Mouse (Mus musculus) spleen, embryonic (tissue): Measurements from ENCODE around the gene Pacrg.

ENCODE experiments used
- CTCF ChIA-PET: fragments of 350-600 bp; sonication (Branson Sonifier 250); formaldehyde crosslinking; loops from one replicate; lab custom pipeline; 2022; lab: Charles Lee

The Pacrg gene

DNA sequence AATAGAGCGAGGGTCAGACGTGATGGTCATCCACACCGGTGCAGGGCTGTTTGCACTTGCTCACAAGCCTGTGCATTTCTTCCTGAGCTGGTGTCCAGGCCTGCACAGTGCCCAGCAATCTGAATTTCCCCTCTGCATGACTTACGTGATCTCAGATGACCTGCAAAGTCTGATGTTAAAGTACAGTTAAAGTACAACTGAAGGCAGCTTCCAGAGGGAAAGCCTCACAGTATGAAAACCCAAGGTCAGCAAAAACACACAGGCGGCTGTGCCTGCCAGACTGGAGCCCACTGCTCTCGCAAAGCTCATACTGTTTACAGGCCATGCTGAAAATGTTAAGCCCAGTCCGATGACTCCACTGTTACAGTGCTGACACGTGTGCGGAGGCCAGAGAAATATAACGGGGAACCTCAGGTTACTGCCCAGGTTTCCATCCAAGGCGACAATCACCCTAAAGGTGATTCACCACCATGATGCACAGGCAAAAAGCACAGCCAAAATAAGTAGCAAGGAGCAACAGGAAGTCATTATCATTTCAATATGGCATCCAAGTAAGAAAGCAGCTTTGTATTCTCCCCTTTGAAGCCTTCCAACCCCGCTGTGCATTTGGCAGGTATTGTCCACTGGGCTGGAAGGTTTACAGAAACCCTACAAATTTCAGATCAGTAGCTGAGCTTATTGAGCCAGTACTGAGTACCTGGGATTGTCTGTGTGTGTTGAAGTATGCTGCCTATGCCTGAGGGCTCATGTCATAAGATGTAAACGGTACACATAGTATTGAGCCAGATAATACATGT lies 213.6 kb downstream of the Pacrg start:
- CTCF ChIA-PET: no interaction called here

DNA sequence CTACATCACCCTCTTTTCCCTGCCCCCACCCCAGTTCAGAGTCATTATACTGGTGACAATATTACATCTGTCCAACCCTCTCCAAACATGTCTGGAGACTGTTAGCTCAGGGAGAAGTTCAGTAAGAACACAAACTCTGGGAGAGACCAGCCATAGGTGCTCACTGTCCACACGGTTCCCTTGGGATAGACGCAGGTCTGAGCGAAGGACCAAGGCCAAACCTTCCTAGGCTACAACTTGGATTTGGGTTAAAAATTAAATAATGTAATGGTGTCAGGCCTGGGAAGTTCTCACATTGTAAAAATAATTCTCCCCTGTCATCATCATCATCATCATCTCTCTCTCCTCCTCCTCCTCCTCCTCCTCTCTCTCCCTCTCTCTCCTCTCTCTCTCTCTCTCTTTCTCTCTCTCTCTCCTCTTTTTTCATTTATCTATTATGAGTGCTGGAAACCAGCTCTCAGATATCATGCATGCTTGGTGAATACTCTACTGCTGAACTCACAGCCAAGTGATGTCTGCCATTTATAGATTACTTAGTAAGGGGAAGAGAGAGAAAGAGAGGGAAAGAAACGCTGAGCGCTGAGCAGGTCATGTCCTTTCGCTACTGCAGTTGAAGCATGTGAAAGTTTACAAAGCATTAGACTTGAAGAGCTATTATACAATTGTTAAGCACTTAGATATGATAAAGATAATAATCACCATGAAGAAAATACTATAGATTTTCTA lies 215.2 kb downstream of the Pacrg start:
- CTCF ChIA-PET: no interaction called here

DNA sequence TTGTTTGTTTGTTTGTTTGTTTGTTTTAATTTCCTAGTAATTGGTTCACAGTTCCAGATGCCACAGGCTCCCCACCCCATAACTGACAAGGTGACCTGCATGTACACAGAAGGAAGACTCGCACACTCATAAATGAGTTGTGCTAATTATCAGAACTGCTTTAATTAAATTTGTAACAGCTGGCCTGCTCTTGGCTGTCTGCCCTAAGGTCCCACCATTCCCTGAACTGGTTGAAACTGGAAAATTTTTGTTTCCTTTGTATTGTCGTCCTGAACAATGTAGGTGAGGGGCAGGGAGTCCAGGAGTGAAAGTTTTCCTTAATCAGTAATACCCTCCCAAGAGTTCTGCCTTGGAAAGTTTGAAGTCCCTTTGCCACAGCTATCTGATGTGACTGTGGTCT lies 219.5 kb downstream of the Pacrg start:
- CTCF ChIA-PET: no interaction called here

DNA sequence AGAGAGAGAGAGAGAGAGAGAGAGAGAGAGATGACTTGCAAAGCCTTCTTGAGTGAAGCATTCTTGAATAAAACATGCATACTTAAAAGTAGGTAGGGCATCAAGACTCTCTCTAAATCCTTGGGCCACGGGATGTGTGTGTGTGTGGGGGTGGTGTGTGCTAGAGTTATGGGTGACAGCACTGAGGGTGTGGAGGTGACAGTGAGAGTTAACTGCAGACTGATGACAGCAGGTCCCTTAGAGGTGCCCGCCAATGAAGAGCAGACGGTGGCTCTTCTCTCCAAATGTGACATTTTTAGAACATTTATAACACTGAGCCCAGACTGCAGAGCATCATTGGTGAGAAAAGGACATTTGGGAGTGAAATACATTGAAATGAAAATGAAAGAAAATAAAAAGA lies 220.2 kb downstream of the Pacrg start:
- CTCF ChIA-PET: no interaction called here

DNA sequence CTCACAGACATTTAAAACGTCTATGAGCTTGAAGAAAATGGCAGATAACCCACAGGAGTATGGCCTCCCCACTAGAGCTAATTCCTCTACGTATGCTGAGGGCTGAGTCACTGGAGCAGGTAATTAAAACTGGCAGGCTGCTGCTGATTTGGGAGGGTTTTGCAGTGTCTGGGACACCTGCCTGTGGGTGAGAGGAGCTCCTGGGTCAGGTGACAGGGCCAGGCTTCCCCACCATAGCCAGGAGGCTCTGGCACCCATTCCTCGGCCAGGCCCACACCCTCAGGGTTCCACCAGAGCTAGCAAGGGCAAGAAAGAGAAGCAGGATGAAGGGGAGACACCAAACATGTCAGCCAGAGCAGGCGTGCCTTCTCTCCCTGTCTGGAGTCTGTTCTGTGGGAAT lies 222.5 kb downstream of the Pacrg start:
- CTCF ChIA-PET: no interaction called here

DNA sequence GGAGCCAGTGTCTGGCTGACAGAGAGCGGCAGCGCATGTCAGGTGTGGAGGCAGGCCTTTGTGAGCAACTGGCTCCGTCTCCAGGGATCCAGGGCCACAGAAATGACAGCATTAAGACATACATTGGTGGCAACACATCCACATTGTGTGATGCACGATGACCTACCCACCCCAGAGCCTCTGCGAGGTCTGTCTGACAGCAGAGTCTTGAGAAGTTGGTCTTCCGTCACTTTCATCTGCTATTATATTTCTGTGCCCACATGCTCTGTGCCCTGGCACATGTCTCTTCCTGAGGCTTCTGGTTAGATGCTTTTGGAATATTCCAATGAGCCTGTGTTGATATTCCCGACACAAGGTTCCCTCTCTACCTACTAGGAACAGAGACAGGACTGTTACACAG lies 224.5 kb downstream of the Pacrg start:
- CTCF ChIA-PET: no interaction called here

DNA sequence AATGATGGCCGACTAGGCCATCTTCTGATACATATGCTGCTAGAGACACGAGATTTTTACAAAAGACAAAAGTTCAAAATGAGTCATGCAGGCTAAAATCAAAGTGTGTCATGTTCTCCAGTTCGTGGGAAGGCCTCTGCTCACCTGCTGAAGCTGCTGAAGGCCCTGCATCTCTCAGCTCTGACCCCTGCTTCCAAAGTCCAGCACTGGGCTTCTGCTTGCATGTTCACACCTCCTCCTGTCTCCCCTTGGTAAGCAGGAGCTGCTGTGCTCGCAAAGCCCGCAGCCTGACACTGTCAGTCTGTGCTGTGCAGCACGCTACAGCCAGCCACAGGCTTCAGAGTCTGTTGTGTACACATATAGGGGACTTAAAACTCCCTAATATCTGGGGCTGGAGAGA lies 225.4 kb downstream of the Pacrg start:
- CTCF ChIA-PET: no interaction called here

DNA sequence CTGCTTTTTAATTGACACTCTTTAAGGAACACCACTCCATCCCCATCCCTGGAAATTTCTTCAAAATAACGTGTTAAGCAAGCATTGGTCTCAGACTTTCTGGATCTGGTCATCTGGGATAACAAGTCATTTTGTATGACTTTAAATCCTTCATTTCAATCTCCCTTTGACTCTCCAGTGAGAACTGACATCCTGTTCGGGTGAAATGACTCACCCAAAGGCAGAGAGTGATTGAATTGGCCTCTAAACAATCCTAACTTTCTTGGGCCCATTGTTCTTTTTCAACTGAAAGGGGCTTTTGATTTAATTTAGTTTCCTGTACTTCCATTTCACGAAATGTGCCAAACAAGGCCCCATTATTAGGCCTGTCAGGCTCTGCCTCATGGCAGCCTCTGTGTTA lies 228.5 kb downstream of the Pacrg start:
- CTCF ChIA-PET: no interaction called here

DNA sequence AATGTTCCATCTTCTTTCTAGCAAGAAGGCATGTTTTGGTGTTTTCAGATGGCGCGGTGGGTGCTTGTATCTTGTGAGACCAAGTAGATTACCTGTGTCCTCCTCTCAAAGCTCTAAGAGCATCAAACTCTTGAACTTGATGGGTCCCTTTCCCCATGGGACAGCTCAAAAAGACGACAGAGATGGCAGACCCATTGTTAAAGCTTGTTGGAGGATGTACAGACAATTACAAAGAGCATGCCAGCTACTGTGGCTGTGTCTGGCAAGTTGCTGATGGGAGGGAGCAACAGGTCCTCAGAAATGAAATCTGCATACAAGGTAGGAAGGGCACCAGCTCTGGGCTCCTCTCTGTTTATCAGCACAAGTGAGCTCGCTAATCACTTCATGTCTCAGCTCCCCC lies 232.0 kb downstream of the Pacrg start:
- CTCF ChIA-PET: no interaction called here

DNA sequence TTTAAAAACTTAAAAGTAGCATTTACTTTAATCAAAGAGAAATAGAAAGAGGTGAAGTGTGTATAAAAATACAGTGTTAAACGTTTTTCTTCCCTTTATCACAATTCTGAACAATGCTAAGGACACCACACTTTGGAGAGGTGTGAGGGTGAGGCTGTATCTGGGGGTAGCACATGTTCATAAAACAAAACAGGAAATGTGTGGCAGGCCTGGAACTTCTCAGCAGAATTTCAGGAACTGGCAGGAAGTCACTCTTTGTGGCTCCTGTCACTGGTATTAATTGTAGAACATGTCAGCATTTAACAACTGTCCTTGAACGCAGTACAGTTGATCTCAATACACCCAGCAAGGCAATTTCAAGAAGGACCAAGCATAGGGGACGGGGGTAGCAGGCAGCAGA lies 234.0 kb downstream of the Pacrg start:
- CTCF ChIA-PET: no interaction called here

DNA sequence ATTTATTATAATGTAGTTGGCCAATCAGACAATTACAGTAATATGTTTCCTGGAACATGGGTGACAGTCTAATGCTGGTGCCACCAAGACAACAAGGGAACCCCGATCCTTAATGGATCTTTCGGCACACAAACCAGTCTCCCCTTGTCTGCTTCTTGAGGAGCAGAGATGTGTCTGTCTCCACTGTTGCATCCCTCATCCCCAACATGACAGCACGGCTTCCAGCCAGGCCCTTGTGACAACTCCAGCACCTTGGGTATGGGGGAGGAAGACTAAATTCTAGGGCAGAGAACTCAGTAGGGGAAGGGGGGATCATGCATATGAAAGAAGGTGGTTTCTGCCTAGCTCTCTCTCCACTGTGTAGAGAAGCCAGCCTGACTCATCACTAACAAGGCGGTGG lies 242.4 kb downstream of the Pacrg start:
- CTCF ChIA-PET: no interaction called here

DNA sequence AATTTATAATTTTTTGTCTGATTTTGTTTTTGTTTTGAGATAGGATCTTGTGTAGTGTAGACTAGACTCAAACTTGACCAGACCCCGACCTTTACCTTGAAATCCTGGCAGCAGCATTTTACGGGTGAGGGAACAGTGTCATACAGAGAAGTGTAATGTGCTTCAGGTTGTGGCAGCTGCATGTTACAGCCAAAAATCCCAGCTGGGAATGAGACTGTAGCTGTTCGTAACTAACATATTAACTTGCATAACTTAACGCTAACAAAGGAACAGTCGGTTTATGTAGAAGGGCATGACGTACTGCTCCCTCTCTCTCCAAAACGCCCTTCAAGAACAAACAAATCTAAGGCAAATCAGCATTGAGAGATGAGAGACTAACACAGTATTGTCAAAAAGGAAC lies 250.5 kb downstream of the Pacrg start:
- CTCF ChIA-PET: no interaction called here

DNA sequence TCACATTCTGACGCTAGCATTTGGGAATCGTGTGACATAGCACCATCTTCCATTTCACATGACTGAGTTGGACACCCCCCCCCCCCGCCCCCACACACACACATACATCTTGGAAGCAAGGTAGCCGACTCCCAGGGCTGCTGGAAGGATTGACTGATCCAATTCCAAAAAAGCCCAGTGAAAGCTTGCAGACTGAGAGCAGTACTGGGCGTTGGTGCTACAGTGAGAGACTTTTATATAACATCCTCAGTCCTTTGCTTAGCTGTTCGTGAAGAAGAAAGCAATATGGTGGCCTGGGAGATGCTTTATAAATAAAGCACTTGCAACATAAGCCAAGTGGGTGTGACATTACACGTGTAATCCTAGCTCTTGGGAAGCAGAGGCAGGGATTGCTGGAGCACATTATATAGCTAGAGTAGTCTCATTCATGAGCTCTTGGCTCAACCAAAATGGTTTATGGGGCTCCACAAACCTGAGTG lies 251.2 kb downstream of the Pacrg start:
- CTCF ChIA-PET: no interaction called here

DNA sequence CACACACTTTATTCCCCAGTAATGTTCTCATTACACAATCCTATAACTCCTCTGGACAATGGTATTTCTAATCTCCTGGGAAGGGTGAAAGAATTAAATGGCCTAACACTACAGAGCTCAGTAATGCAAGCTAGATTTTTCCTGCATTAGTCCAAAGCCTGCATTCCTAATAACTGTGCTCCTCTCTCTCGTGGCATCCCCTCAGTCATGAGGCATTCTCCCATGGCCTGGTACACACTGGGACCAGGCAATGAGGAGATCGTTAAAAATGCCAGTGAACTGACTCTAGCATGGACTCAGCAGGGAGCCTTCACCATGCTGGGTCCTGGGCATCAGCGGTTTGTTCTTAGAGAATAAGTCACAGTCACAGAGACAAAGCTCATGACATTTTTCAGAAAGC lies 256.8 kb downstream of the Pacrg start:
- CTCF ChIA-PET: no interaction called here

DNA sequence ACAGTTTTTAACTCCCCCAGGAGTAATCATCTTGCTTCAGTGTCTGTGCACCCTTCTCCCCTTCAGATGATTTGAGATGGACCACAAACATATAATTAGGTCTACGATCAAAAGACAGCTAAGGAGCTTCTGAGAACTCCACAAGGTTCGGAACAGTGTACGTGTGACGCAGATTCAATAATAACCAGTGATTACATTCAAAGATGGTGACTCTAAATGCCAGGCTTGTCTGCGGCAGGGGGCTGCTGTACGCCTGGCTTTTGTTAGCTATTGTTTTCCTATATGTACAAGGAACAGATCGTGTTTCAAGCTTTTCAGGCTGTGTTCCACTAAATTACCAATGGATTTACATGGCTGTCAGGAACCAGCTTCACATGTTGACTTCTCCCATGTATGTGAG lies 264.8 kb downstream of the Pacrg start:
- CTCF ChIA-PET: no interaction called here

DNA sequence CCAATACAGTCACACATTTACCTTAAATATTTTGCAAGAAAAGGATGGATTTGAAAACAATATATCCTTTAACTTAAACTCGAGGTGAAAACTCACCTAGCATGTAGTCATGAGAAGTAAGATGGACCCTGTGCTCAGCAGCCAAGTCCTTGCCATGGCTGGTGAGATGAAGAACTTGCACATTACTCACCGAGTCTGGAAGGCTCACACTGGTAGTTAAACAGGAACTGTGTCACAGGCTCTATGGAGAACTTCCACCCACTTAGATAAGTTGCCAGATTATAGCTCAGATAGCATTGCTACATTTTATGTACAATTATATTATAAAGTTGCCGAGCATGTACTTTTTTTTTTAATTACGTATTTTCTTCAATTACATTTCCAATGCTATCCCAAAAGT lies 267.7 kb downstream of the Pacrg start:
- CTCF ChIA-PET: no interaction called here

DNA sequence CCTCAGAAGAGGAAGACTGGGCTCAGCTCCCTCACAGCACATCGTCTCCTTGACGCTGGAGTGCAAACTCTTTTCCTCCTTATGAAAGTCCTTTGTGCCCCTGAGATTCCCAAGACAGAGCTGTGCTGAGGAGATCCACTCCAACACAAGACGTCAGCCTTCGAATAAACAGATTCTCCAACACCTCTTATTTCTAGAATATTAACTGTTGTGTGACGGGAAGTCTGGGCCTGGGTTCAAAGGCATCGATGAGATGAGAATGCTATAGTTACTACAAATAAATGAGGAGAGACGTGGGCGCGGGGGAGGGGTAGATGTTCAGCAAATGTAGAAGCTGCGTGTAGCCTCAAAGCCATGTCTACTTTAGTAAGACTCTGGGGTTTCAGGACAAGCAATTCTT lies 270.8 kb downstream of the Pacrg start:
- CTCF ChIA-PET: no interaction called here

DNA sequence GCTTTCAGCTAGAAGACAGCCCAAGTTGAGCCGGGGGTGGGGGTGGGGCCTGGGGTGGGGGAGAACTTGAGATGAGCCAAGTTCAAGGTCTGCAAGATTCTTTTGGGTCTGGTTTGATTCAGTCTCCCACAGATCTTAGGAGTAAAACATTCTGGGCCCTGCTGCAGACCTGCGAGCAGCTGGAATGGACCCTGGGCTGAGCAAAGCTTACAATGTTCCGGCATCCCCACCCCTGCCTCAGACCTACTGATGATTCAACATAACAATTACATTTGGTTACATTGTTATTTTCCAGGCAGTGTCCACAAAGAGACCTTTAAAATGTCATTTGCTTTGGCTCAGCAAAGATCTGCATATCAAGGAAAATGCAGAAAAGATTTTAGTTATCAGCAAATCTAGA lies 272.7 kb downstream of the Pacrg start:
- CTCF ChIA-PET: no interaction called here

DNA sequence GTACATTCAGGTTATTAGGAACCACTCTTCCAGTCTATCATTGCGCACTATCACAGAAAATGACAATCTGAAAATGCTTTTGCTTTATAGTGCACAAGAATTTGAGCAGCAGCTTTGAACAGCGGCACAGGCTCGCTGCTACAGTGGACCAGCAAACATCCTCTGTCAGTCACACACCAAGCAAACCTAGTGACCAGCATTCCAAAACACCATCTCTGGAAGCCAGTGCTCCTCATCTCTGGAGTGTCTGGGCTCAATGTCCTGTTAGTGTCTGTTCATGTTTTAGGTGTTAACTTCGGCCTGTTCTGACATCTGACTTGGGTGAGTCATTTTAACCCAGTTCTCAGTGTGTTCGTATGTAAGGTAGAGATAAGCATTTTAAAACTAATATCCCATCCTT lies 275.9 kb downstream of the Pacrg start:
- CTCF ChIA-PET: no interaction called here

DNA sequence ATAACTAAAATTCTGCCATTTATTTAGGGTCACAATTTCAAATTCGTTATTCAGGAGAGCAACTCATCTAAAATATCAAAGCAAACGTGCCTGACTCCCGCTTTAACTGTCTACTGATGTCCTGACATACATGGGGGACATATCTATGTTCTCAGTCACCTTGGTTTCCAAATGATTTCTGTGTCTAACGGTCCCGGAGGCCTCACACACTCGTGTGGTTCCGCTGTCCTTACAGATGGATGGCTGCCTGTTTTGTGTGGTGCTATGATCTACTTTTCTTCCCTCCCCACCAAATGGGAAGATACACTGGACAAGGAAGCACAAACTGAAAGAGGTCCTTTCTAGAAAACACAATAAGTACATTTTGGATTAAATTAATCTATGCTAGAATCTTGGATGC lies 277.2 kb downstream of the Pacrg start:
- CTCF ChIA-PET: no interaction called here

DNA sequence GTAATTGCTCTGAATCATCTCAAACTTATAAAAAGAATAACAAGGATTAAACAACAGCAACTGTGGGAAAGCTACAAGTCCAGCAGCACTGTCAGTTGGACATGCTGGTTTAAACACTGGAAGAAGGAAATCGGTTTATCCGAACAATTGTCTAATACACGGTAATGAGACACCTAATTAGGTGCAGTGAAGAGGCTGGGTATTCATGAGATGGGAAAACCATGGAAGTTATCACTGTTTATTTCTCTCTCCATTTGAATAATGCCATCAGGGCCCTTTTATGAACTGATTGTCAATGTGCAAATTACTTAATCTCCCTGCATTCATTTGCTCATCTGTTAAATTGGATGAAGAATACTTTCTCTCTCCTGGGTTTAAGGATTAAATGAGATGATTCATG lies 280.1 kb downstream of the Pacrg start:
- CTCF ChIA-PET: no interaction called here

DNA sequence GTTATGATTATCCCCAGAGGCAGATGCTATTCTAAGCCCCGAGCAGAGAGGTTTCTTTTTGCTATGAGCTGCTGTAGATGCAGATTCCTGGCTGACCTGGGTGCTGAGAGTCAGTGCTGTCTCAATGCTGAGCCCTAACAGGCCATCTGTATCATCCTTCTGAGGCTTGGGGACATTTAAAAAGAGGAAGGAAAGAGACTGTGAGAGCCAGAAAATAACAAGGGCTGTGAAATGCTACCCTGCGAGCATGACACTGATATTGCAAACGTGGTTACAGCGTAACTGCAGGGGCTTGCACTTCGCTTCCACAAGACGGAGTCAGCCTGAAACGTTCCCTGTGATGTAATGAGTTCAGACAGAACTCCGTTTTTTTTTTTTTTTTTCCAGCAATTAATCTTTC lies 281.4 kb downstream of the Pacrg start:
- CTCF ChIA-PET: no interaction called here

DNA sequence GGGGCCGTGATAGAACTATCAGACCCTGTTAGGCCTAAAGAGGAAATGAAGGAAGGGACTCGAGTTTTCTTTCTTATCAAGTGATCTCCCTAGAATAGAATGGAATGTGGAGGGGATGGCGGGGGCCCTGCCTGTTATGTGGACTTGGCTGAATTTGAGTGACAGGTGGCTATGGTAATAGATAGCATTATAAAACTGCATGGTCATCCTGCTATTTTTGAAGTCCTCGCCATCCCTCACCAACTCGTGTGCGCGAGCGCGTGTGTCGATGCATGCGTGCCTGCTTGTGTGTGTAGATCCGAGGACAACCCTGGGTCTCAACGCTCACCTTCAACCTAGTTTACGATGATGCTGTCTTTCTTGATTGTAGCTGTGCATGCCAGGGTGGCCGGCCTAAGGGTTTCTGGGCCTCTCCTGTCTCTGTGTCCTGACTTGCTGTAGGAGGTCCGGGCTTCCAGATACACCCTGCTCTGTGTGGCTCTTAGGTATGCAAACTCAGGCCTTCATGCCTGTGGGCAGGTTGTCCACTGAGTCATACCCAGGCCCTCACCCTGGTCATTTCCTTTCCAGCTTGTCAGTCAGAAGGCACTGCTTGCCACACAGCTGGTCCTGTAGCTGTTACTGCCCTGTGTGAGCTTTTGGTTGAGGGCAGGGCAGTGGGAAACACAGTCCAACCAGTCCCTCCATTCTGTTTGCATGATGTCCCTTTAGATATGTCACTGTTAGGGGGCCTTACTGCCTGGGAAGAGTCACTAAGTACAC lies 287.6 kb downstream of the Pacrg start:
- CTCF ChIA-PET: no interaction called here
